Mouse (Mus musculus): ENCODE results near the gene Slc39a5. TPM values are rescaled to one million over a fixed set of nuclear protein-coding genes. Genes with fewer than 3 reads are reported as not detected.

Gene Slc39a5
- 0.53 TPM for polyA plus RNA-seq (2014; fragmentation: Illumina TruSeq; extraction: RNeasy Lipid Tissue Mini Kit (QIAGEN cat#74804); ENCODE audit: low read depth, low replicate concordance)

GRCm38 (mm10) chr10:128401056-128401455 is at the start of gene Slc39a5:
Gene Slc39a5 (minus strand): TSS chr10:128401229.

GRCm38 (mm10) chr10:128411211-128412054 is 10.4 kb upstream of the Slc39a5 start, which contains the start of the genes Nabp2 and Rnf41:
Gene Nabp2 (minus strand): TSS chr10:128411492.
Gene Rnf41 (plus strand): TSS chr10:128411657.

GRCm38 (mm10) chr10:128376455-128377211 is 24.4 kb downstream of the Slc39a5 start, which contains the start of gene Ankrd52:
Gene Ankrd52 (plus strand): TSS chr10:128377115.

GRCm38 (mm10) chr10:128368402-128369217 is 32.4 kb downstream of the Slc39a5 start, which contains the start of gene Coq10a:
Gene Coq10a (minus strand): TSS chr10:128368997.

Other genes starting within 250 kb of the Slc39a5 start
- gene Rbms2, start 220.9 kb downstream of the Slc39a5 start, polyA plus RNA-seq (2014; fragmentation: Illumina TruSeq; extraction: RNeasy Lipid Tissue Mini Kit (QIAGEN cat#74804); ENCODE audit: low read depth, low replicate concordance) = 12.4 TPM
- not detected for gene Gls2, start 206.8 kb downstream of the Slc39a5 start, polyA plus RNA-seq (2014; fragmentation: Illumina TruSeq; extraction: RNeasy Lipid Tissue Mini Kit (QIAGEN cat#74804); ENCODE audit: low read depth, low replicate concordance)
- gene Spryd4, start 189.4 kb downstream of the Slc39a5 start, polyA plus RNA-seq (2014; fragmentation: Illumina TruSeq; extraction: RNeasy Lipid Tissue Mini Kit (QIAGEN cat#74804); ENCODE audit: low read depth, low replicate concordance) = 16.3 TPM
- gene Mip, start 175.4 kb downstream of the Slc39a5 start, polyA plus RNA-seq (2014; fragmentation: Illumina TruSeq; extraction: RNeasy Lipid Tissue Mini Kit (QIAGEN cat#74804); ENCODE audit: low read depth, low replicate concordance) = not detected
- gene Timeless, start 169.2 kb downstream of the Slc39a5 start, polyA plus RNA-seq (2014; fragmentation: Illumina TruSeq; extraction: RNeasy Lipid Tissue Mini Kit (QIAGEN cat#74804); ENCODE audit: low read depth, low replicate concordance) = 2.3 TPM
- not detected for gene Apon, start 147.1 kb downstream of the Slc39a5 start, polyA plus RNA-seq (2014; fragmentation: Illumina TruSeq; extraction: RNeasy Lipid Tissue Mini Kit (QIAGEN cat#74804); ENCODE audit: low read depth, low replicate concordance)
- gene Apof, start 132.6 kb downstream of the Slc39a5 start, polyA plus RNA-seq (2014; fragmentation: Illumina TruSeq; extraction: RNeasy Lipid Tissue Mini Kit (QIAGEN cat#74804); ENCODE audit: low read depth, low replicate concordance) = not detected
- gene Stat2, start 130.7 kb downstream of the Slc39a5 start, polyA plus RNA-seq (2014; fragmentation: Illumina TruSeq; extraction: RNeasy Lipid Tissue Mini Kit (QIAGEN cat#74804); ENCODE audit: low read depth, low replicate concordance) = 3.6 TPM
- not detected for gene Il23a, start 102.5 kb downstream of the Slc39a5 start, polyA plus RNA-seq (2014; fragmentation: Illumina TruSeq; extraction: RNeasy Lipid Tissue Mini Kit (QIAGEN cat#74804); ENCODE audit: low read depth, low replicate concordance)
- gene Pan2, start 97.9 kb downstream of the Slc39a5 start, polyA plus RNA-seq (2014; fragmentation: Illumina TruSeq; extraction: RNeasy Lipid Tissue Mini Kit (QIAGEN cat#74804); ENCODE audit: low read depth, low replicate concordance) = 4.8 TPM
- 69.0 TPM for gene Cnpy2, start 78.8 kb downstream of the Slc39a5 start, polyA plus RNA-seq (2014; fragmentation: Illumina TruSeq; extraction: RNeasy Lipid Tissue Mini Kit (QIAGEN cat#74804); ENCODE audit: low read depth, low replicate concordance)
- gene Cs, start 63.5 kb downstream of the Slc39a5 start, polyA plus RNA-seq (2014; fragmentation: Illumina TruSeq; extraction: RNeasy Lipid Tissue Mini Kit (QIAGEN cat#74804); ENCODE audit: low read depth, low replicate concordance) = 106 TPM
- 8.7 TPM for gene Coq10a, start 32.2 kb downstream of the Slc39a5 start, polyA plus RNA-seq (2014; fragmentation: Illumina TruSeq; extraction: RNeasy Lipid Tissue Mini Kit (QIAGEN cat#74804); ENCODE audit: low read depth, low replicate concordance)
- gene Ankrd52, start 24.1 kb downstream of the Slc39a5 start, polyA plus RNA-seq (2014; fragmentation: Illumina TruSeq; extraction: RNeasy Lipid Tissue Mini Kit (QIAGEN cat#74804); ENCODE audit: low read depth, low replicate concordance) = 4.6 TPM
- gene Nabp2, start 10.3 kb upstream of the Slc39a5 start, polyA plus RNA-seq (2014; fragmentation: Illumina TruSeq; extraction: RNeasy Lipid Tissue Mini Kit (QIAGEN cat#74804); ENCODE audit: low read depth, low replicate concordance) = 18.4 TPM
- gene Rnf41, start 10.4 kb upstream of the Slc39a5 start, polyA plus RNA-seq (2014; fragmentation: Illumina TruSeq; extraction: RNeasy Lipid Tissue Mini Kit (QIAGEN cat#74804); ENCODE audit: low read depth, low replicate concordance) = 4.9 TPM
- 47.7 TPM for gene Smarcc2, start 58.0 kb upstream of the Slc39a5 start, polyA plus RNA-seq (2014; fragmentation: Illumina TruSeq; extraction: RNeasy Lipid Tissue Mini Kit (QIAGEN cat#74804); ENCODE audit: low read depth, low replicate concordance)
- gene Myl6, start 92.9 kb upstream of the Slc39a5 start, polyA plus RNA-seq (2014; fragmentation: Illumina TruSeq; extraction: RNeasy Lipid Tissue Mini Kit (QIAGEN cat#74804); ENCODE audit: low read depth, low replicate concordance) = 99.8 TPM
- 0.40 TPM for gene Myl6b, start 97.5 kb upstream of the Slc39a5 start, polyA plus RNA-seq (2014; fragmentation: Illumina TruSeq; extraction: RNeasy Lipid Tissue Mini Kit (QIAGEN cat#74804); ENCODE audit: low read depth, low replicate concordance)
- gene Esyt1, start 124.6 kb upstream of the Slc39a5 start, polyA plus RNA-seq (2014; fragmentation: Illumina TruSeq; extraction: RNeasy Lipid Tissue Mini Kit (QIAGEN cat#74804); ENCODE audit: low read depth, low replicate concordance) = 2.3 TPM
- gene Zc3h10, start 146.5 kb upstream of the Slc39a5 start, polyA plus RNA-seq (2014; fragmentation: Illumina TruSeq; extraction: RNeasy Lipid Tissue Mini Kit (QIAGEN cat#74804); ENCODE audit: low read depth, low replicate concordance) = 1.6 TPM
- 11.9 TPM for gene Rpl41, start 148.1 kb upstream of the Slc39a5 start, polyA plus RNA-seq (2014; fragmentation: Illumina TruSeq; extraction: RNeasy Lipid Tissue Mini Kit (QIAGEN cat#74804); ENCODE audit: low read depth, low replicate concordance)
- 69.1 TPM for gene Pa2g4, start 164.8 kb upstream of the Slc39a5 start, polyA plus RNA-seq (2014; fragmentation: Illumina TruSeq; extraction: RNeasy Lipid Tissue Mini Kit (QIAGEN cat#74804); ENCODE audit: low read depth, low replicate concordance)
- 28.2 TPM for gene Erbb3, start 188.4 kb upstream of the Slc39a5 start, polyA plus RNA-seq (2014; fragmentation: Illumina TruSeq; extraction: RNeasy Lipid Tissue Mini Kit (QIAGEN cat#74804); ENCODE audit: low read depth, low replicate concordance)
- 7.0 TPM for gene Rps26, start 225.5 kb upstream of the Slc39a5 start, polyA plus RNA-seq (2014; fragmentation: Illumina TruSeq; extraction: RNeasy Lipid Tissue Mini Kit (QIAGEN cat#74804); ENCODE audit: low read depth, low replicate concordance)
- gene Ikzf4, start 244.8 kb upstream of the Slc39a5 start, polyA plus RNA-seq (2014; fragmentation: Illumina TruSeq; extraction: RNeasy Lipid Tissue Mini Kit (QIAGEN cat#74804); ENCODE audit: low read depth, low replicate concordance) = 1.1 TPM